Mouse (Mus musculus): ENCODE data around the gene Hibadh.

Hibadh gene

DNA sequence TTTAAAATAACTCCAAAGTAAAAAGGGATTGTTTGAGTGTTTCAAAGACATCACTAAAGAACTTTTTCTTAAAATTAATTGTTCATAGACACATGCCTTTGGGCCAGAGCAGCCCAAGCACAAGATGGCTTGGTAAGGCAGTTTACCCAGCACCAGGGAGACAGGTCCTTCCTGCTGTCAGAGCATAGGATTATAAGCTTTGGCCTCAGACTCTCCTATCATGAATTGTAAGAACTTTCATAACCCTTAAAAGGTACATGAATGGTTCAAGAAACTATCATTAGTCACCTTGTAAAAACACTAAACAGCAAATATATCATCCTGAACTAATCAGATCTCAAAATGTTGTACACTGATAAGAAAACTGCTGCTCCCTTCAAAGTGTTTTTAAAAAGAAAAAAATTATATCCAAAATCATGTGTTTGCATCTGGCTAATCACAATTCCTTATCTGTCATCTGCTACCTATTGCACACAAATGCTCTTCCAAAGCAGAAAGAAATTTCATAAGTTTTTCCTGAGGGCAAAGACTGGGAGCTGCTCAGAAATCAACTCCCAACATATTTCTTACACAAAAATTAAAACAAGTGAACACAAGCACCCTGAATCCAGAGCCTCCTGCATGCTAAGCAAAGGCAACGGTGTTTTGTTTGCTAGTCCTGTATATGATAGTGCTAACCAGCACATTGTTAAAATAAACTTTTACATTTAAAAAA lies 1.6 kb downstream of the Hibadh start:
- no peak for DNase-seq (ENCODE audit: low read depth, low spot score)

DNA sequence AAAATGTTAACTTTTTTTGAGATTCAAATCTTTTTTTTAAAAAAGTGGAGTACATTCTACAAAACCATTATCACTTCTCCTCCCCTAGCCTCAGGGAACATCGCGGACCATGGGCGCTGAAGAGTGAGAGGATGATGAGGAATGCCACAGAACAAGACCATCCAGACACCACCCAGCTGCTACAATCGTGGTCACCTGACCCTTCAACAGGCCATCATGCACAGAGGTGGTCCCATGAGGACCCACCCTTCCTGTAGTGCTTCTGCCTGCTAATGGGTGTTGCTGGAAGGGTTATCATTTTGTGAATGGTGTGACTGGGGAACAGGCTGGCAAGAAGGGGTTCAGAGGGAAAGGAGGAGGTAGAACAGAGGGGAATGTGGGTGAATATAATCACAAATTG lies 2.9 kb downstream of the Hibadh start:
- DNase-seq (ENCODE audit: low read depth, low spot score), result no peak

DNA sequence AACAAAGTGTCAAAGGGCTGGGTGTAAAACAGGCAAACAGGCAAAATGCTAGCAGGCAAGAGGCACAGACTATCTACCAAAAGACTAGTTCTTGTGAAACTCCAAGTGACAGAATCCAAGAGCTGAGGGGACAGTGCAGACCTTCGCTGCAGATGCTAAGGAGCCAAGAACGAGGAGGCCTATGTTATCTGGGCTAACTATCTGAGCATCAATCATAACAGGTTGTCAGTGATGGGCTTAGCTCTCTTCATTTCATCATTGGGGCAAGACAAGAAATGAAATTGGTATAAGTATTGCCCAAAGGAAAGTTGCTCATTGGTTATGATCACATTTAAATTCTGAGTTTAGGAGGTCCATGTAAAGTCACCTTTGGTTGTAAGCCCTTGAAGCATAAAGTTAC lies 4.8 kb downstream of the Hibadh start:
- DNase-seq (ENCODE audit: low read depth, low spot score), result no peak

DNA sequence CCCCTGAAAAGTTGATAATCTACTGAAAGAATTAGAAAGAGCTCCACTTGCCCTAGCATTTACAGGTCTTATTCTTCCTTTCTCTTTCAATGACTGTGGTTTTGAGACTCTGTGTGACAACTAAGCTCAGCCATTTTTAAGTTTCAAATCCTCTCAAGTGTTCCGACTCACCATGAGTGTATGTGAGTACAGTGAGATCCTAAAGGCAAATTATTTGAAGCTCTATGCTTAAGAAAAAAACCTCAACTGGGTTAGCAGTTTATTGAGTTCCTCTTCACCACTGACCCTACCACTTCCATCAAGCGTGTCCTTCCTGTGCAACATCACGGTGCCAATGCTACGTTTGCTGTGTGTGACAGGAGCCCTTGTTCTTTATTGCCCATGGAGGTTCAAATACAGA lies 9.6 kb downstream of the Hibadh start:
- no peak for DNase-seq (ENCODE audit: low read depth, low spot score)

DNA sequence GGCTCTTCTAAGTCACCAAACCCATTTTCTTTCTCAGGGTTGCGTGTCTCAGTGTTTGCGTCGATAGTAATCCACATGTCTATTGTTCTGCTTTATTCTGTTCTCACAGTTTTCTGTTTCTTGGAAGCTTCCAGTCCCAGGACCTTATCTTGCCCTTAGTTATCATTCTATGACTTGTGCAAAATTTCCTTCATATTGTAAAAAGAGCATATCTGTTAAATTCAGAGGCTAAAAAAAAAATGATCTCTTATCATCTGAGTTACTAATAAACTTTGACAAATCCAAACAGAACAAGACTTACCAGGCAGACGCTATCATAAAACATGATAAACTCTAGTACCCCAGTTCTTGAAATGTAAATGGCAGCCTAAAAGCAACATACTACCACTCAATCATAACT lies 11.0 kb downstream of the Hibadh start:
- no peak for DNase-seq (ENCODE audit: low read depth, low spot score)

DNA sequence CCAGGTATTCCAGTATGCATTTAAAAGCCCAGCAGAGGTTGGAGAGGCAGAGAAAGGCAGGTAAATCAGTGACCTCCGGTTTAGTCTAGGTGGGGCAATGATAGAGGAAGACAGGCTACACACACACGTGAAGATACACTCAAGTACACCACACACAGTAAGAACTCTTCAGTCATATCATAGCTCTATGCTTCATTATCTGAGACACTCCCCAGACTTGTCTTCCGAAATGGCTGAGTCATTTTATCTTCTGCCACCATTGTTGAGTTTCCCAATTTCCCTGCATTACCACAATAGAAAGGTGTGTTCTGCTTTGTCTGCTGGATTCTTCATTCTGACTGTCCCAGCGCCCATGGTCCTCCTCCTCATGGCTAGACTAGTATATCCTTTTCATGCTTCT lies 13.5 kb downstream of the Hibadh start:
- no peak for DNase-seq (ENCODE audit: low read depth, low spot score)

DNA sequence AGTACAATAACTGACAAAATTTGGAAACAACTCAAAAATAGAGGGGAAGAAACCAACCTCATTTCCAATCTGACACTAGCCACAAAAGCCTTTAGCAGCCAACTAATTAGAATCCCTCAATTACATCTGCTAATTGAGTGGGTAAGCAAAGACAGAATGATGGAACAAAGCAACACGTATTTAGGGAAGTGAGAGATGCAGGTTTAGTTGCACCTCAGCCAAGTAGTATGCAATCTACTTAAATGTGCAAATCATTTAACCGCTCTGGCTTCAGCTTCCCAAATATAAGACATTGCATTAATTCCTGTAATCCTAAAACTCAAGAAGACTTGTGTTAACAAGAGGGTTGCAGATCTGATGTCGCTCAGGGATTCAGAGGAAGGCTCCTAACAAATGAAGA lies 16.4 kb downstream of the Hibadh start:
- DNase-seq (ENCODE audit: low read depth, low spot score), result no peak

DNA sequence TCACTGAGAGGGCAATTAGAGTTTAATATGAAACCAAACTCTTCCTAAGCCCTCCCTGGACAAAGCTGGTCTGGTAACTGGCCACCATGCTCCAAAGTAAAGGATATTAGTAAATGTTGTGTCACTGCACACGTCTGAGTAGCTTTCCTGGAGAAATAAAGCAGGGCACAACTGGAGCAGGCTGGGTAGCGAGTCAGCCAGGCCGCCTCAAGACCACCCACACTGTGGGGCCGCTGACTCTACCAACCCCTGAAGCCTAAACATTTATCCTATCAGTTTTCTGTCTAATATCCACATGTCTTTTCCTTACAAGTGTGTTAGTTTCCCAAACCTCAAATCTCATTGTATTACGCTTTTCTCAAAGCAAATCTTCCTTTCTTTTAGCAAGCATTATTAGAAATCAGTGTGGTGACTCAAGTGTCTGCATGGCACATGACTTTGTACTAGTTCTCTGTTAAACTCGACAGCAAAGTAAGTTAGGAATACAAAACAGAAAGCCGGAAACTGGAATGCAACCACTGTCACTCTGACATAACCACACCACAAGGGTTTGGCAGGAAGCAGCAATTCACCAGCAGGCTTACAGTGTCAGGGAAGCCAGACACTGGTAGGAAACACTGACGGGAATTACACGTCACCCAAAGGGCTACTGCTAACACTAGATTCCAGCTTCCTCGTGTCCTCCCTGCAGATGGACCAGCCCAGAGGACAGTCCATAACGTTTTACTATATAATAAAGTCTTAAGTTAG lies 18.3 kb downstream of the Hibadh start:
- no peak for DNase-seq (ENCODE audit: low read depth, low spot score)

DNA sequence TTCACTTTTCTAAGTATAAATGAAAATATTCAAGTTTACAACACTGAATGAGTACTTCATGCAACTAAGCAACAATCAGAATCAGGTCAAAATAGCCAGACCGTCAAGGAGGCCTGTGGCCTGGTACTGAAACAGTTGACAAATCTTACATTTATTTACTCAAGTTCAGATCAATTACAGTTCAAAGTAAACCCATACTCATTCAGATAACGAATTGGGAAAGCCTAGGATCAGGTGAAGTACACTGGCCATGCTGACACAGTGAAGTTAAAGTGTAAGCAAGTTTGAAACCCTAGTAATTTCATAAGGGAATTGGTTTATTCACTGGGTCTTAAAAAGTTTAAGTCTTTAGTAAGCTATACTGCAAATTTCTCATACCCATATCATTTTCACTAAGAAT lies 20.1 kb downstream of the Hibadh start:
- DNase-seq (ENCODE audit: low read depth, low spot score), result no peak

DNA sequence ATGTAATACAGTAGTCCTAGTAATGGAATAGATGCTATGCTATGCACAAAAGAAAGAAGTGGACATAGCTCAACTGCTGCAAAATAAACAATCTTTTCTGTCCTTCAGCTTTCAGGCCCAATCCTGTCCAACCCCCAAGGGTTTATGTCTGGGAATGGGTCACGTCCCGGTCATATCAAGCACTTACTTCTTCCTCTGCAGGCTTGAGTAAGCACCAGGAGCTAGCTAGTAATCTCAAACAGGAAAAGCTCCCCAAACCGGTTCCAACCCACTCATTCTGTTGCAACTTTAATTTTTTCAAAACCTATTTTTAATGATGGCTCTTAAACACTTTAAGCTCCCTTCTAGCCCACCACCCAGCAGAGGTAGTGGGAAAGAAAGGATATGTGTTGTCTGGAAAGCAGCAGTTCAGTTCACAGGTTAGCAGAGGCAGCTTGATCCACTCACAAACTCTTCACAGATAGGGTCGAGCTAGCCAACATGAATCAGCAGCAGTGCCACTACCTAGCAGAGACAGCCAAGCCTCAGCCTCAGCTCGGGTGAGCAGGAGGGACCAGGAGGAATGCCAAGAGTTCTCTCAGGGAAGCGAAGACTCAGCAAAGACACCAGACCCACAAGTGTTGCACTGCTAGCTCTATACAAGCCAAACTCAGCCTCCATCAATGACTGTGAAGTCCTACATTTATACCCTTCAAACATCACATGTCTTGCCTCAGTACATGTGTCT lies 30.4 kb downstream of the Hibadh start:
- DNase-seq (ENCODE audit: low read depth, low spot score), result no peak

DNA sequence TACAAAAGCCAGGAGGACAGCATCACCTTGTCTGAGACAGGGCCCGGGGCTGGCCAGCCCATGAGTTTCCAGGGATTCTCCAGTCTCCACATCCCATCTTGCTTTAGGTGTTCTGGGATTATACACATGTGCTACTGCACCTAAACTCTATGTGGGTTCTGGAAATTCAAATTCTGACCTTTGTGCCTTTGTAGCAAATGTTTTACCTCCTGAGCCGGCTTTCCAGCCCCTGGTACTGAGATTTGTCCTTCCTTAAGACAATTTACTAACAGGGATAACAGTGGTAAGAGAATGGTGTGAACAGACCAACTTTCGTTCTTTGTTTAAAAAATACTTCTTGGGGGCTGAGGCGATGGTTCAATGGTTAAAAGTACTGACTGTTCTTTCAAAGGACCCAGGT lies 32.1 kb downstream of the Hibadh start:
- DNase-seq (ENCODE audit: low read depth, low spot score), result no peak

DNA sequence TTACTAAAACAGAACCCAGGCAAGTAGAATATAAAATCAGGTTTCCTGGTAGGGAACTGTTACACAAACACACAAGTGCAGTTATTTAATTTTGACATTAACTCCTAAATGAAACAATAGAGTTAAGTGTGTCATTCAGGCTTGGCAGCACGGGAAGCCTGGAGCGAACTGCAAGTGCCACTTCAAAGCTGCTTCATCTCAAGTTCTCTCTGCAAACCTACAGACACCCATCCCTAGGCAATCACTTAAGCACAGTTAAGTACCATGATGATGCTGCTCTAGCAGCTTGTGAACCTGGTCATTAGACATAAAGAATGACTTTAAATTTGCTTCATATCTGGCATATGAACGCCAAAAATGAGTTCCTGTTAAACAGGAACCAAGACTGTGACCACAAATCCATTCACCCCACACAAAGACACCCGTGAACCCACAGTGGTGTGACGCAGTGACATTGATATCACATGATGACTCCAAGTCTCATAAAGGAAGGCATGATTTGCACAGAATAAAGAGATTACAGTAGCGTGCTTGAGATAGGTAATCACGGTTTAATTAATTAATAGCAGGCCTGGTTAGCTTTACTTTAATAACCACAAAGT lies 33.3 kb downstream of the Hibadh start:
- DNase-seq (ENCODE audit: low read depth, low spot score), result no peak

DNA sequence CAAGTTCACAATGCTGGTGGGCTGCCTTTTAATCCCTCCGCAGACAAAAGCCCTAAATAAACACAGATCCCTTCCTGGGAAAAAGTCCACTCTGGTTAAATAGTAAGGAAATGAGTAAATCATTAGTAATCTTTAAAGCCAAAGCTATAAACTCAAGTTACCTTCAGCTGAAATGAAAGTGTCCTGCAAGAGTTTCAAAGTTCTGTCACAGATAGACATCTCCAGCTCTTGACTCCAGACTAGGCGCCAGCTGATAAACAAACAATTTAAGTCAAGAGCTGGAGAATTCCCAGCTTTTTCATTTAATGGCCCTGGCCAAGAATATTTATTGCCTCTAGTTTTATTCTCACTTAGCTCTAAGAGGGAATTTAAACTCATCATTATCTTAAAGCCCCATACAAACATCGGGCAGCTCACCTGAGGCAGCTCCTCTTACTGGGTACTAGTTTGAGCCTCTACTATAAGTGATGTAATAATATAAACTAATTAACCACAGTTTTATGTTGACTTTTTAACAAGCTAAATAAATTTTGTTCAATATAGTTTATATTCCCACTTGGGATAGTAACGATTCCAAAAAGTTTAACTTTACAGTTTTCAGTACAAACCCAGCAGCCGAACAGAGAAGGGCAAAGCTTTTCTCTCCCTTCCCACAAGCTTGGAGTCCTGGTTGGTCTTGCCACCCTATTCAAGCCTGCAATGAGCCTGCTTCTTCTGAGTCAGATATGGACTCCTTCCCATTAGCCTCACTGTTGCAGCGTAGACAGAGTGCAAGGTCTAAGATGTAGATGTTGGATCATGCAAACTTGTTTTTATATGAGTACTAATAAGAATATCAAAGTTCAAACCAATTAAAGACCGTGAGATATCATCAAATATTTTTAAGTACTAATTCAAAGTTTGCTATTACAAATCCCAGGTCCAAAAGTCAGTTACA lies 38.2 kb downstream of the Hibadh start:
- DNase-seq (ENCODE audit: low read depth, low spot score), result no peak

DNA sequence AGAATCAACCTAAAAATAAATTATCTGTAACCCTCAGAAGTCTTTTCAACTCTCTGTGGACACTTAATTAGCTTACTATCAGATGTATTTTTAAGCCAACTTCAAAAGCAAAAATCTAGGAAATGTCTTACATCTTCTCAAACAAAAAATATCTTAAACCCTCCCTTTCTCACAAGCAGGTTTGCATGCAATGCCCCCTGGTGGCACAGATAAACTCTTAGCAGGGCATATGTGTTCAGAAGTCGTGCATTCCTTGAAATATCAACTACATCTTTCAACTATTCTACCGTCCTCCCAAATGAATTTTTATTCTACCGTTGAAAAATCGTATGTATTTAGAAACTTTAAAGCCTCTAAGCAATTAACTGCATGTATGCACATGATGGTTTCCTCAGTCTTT lies 39.1 kb downstream of the Hibadh start:
- DNase-seq (ENCODE audit: low read depth, low spot score), result no peak

DNA sequence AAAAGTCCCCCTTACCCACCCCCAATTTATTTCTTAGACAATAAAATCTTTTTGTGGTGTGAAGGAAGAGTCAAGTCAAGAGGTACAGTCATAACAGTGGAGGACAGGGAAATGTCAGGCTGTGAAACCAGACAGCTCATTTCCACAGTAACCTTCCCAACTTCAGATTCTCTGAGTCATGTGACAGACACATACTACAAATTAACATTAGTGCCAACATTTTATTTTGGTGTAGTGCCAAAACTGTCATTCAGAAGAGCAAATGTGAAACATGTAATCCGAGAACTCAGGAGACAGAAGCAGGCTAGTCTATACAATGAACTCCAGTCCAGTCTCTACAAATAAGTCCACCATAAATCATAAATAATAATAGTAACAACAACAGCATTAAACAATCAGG lies 45.4 kb downstream of the Hibadh start:
- DNase-seq (ENCODE audit: low read depth, low spot score), result no peak

DNA sequence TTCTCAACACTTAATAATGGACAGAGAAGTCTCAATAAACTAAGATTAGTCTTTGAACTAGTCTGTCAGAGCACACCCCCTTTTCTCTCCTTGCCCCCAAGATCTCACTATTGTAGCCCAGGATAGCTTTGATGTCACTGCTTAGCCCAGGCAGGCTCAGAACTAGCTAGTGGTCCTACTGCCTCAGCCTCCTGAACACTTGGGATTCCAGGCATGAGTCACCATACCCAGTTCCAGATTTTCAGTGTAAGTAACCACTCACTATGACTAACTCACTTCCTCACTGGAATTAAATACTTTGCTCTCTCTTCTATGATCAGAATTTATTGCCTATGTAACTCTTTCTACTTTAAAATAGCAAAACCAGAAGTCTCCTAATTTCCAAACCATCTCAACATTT lies 53.6 kb downstream of the Hibadh start:
- no peak for DNase-seq (ENCODE audit: low read depth, low spot score)

DNA sequence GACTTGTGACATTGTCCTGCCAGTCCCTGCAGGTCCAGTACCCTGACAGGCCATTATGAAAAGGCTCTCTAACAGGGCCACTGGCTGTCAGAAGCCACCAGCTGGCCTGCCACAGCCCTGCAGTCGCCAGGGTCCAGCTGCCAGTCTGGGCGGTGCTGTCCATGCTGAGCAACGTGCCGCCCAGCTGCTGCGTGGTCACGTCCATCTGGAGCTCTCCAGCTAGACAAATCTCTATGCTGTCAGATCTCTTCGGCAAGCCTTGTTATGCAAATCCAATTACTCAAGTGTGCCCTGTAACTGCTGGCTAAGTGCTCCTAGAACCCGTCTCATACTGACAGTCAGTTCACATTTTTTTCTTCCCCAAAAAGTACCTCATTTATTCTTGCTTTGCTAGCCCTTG lies 55.8 kb downstream of the Hibadh start:
- DNase-seq (ENCODE audit: low read depth, low spot score), result no peak

DNA sequence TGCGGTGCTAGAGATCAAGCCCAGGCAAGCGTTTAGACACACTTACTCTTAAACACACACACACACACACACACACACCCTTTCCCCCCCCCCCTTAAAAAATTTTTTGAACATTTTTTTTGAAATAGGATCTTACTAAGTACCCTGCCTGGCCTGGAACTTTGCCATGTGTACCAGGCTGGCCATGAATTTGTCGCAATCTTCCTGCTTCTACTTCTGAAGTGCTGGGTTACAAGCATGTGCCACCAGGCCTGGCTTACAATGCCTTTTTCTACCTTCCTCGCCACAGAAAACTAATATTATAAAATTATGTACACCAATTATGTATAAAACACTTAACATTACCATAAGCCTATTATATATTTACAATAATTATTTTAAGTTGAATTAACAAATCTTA lies 59.1 kb downstream of the Hibadh start:
- no peak for DNase-seq (ENCODE audit: low read depth, low spot score)

DNA sequence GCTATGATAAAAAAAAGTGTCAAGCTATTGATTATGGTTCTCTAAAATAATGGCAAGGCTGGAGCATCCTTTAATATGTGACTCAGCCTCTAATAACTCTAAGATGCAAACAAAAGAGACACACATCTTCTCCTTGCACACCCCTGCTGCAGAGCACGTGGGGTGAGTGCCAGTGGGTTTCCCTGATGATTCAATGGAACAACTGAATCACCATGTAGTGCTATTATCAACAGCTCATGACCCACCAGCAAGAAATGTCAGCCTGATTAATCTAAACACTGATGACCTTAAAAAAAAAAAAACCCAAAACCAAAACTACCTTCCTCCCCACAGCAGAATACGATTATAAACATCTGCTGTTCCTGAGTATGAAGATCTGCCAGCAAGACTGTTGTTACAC lies 61.9 kb downstream of the Hibadh start:
- no peak for DNase-seq (ENCODE audit: low read depth, low spot score)

DNA sequence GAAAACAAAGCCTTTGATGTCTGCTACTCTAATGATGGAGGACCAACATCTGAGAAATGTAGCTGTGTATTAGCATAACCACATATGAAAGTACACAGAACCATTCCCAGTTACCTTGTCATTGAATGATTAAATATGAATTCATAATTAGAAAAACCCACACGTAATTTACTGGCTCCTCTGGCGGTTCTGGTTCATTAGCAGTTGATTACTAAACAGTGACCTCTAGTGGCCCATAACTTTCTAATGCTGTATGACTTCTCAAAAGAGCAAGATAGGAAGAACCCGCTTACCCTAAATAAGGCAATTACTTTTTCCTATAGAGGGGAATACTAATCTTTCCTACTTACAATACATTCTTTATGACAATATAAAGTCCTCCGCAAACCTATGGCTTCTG lies 62.9 kb downstream of the Hibadh start:
- DNase-seq (ENCODE audit: low read depth, low spot score), result no peak

DNA sequence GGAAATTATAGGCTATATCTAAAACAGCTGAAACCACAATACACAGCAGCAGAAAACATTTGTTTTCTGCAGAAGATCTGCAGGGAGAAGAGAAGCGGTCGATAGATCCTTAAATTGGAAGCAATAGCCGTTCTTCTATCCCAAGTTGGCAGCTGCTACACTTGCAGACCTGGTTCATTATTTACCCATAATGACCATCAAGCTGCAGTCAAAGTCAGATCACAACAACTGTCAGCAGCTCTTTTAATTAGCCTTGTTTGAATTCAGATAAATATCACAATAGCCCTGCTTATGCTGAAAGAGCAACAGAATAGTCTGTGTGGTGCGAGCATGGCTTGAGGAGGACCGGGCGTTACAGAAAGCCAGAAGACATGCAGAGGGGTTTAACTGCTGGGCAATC lies 71.5 kb downstream of the Hibadh start:
- DNase-seq (ENCODE audit: low read depth, low spot score), result no peak

Data from c-Kit-negative CD71-positive TER-119-positive erythroid progenitor cells, embryonic 14.5 days (primary cell).